Mouse (Mus musculus): ENCODE measurements around the gene Gm20388.
A peak's percentile ranks its signal among the peaks of the same experiment; 100 is the strongest.

DNA sequence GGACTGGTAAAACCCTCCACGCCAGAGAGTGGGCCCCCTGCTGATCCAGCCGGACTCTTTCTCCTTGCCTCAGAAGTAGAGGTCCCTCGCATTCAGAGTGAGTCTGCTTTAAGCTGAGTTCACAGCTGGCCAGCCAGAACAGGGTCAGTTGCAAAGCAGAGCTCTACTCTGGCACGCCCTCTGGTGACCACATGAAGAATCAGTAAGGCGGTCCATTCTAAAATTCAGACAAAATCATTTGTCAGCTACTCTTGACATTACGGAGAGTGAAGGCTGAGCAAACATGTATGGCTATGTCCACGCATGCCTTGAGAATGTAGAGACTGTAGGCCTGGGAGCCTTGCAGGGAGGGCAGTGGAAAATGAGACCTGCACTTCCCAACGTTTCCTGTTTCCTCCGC lies 2459.0 kb downstream of the Gm20388 start:
- TF ChIP-seq POLR2A (IDR thresholded peaks at IDR 0.05; ENCODE audit: insufficient read depth, low read length) (no peak), CTCF (IDR thresholded peaks at IDR 0.05; ENCODE audit: low read depth, low read length) (peak; percentile 76)

Data from ES-Bruce4 (cell line).